In genomic region chr17:35252619-35253292, GRCm38 (mm10) we compare ENCODE assay signal across 27 mouse cellular contexts. TPM values are rescaled to one million over a fixed set of nuclear protein-coding genes. Genes with fewer than 3 reads are reported as not detected.
DNase-seq lines count a peak whose midpoint lies in the region; ATAC-seq lines count a peak whose summit lies in the region.
"Had no signal": no experiment of that assay in that cellular context is flagged by ENCODE, and none has a peak within 500 bp of the region (broad histone marks: within the 10 kb centered on the region; RNA-seq: fewer than 3 reads in every experiment).

No protein-coding gene starts in this region.

- DNase-seq in adrenal gland, adult 2 months: peak; percentile 41
- DNase-seq in adrenal gland, postnatal 36 days: no peak
- DNase-seq in heart, adult 11 months: peak; percentile 92
- no peak for DNase-seq in heart, adult 8-10 months (ENCODE audit: low spot score)
- peak; percentile 12 for DNase-seq in layer of hippocampus, adult 11-12 months (ENCODE audit: low spot score)
- DNase-seq in layer of hippocampus, adult 8-10 months (ENCODE audit: low spot score in 2 of 2): no peak
- peak; percentile 20 for DNase-seq in neural tube, embryonic 11.5 days (ENCODE audit: low spot score)
- DNase-seq in neural tube, embryonic 10.5 days (ENCODE audit: extremely low spot score, low spot score): no peak
- DNase-seq: gastrocnemius, postnatal 14 days; heart, adult 2 months; heart, postnatal 4 days; kidney, postnatal 10 days; liver, postnatal 0 days; retina, postnatal 1 day had no signal

- no peaks in the 10 kb centered on the region for H3K9me3 ChIP-seq in neural tube, embryonic 11.5 days (ENCODE audit: control insufficient read depth, low read length)
- H3K9me3 ChIP-seq: embryonic facial prominence, embryonic 12.5 days; forebrain, embryonic 13.5 days; G1E; heart, embryonic 15.5 days; limb, embryonic 10.5 days; midbrain, embryonic 12.5 days had no signal

- H3K27ac ChIP-seq in neural tube, embryonic 11.5 days (ENCODE audit: low read depth, low read length): no peak overlapping the region
- H3K27ac ChIP-seq: embryonic facial prominence, embryonic 12.5 days; forebrain, embryonic 13.5 days; heart, adult 2 months; heart, embryonic 15.5 days; layer of hippocampus, adult 2 months; left cerebral cortex, adult 2 months; limb, embryonic 10.5 days; macrophage; midbrain, embryonic 12.5 days had no signal

- H3K4me3 ChIP-seq in neural tube, embryonic 11.5 days (ENCODE audit: low read depth, low read length): no peak overlapping the region
- H3K4me3 ChIP-seq: embryonic facial prominence, embryonic 12.5 days; erythroblast, embryonic 14.5 days; forebrain, embryonic 13.5 days; heart, adult 2 months; heart, embryonic 15.5 days; layer of hippocampus, adult 2 months; left cerebral cortex, adult 2 months; limb, embryonic 10.5 days; midbrain, embryonic 12.5 days had no signal

- ATAC-seq in neural tube, embryonic 11.5 days (ENCODE audit: insufficient read depth, low FRiP score, low TSS enrichment): no peak
- ATAC-seq: CD4-positive, CD25-positive, alpha-beta regulatory T cell, adult 4 months; forebrain, embryonic 13.5 days; liver, postnatal 0 days had no signal

- no peaks in the 10 kb centered on the region for H3K27me3 ChIP-seq in neural tube, embryonic 11.5 days (ENCODE audit: control insufficient read depth, insufficient read depth, low read length)
- H3K27me3 ChIP-seq: embryonic facial prominence, embryonic 12.5 days; forebrain, embryonic 13.5 days; heart, embryonic 15.5 days had no signal

- H3K4me2 ChIP-seq in neural tube, embryonic 11.5 days (ENCODE audit: low read depth): no peak overlapping the region
- H3K4me2 ChIP-seq: embryonic facial prominence, embryonic 12.5 days; forebrain, embryonic 13.5 days; heart, embryonic 15.5 days; midbrain, embryonic 12.5 days had no signal

- WGBS in neural tube, embryonic 11.5 days: 90% methylated on average over 18 of the region's 18 CpGs

- H3K9ac ChIP-seq in neural tube, embryonic 11.5 days (ENCODE audit: low read length): no peak overlapping the region
- H3K9ac ChIP-seq: embryonic facial prominence, embryonic 12.5 days; forebrain, embryonic 13.5 days; heart, embryonic 15.5 days; liver, postnatal 0 days; midbrain, embryonic 12.5 days had no signal

- H3K4me1 ChIP-seq in neural tube, embryonic 11.5 days (ENCODE audit: control insufficient read depth, insufficient read depth, low read length): no peaks in the 10 kb centered on the region
- H3K4me1 ChIP-seq: embryonic facial prominence, embryonic 12.5 days; limb, embryonic 10.5 days had no signal

- peaks cover 31% of the 10 kb centered on the region for H3K36me3 ChIP-seq in neural tube, embryonic 11.5 days (ENCODE audit: control insufficient read depth, insufficient read depth, low read length)

RNA-seq across cellular contexts. Expression of gene H2-D1, which starts 9.8 kb away (rescaled TPM):
- total RNA-seq in adrenal gland, adult 2 months (2021): 100 to 1,000 TPM; 172 to 281 TPM
- 473 and 543 TPM in 2 replicates for polyA plus RNA-seq in adrenal gland, adult 2 months (2012; rRNA removed)
- 100 to 1,000 TPM; 170 to 266 TPM for total RNA-seq in adrenal gland, postnatal 36 days (2021)
- total RNA-seq in heart, adult 8-10 months (2022): 100 to 1,000 TPM; 108 to 169 (median 117) TPM
- 100 to 1,000 TPM in 2 of 4 experiments, 10 to 100 TPM in 2; 23.2 to 135 (median 64.4) TPM for total RNA-seq in layer of hippocampus, adult 8-10 months (2022)
- polyA plus RNA-seq in neural tube, embryonic 11.5 days (2014; fragmentation: Nextera tagmentation; extraction: Ambion mirVana): 47.9 and 56.5 TPM in 2 replicates

RNA-seq across cellular contexts. Expression of gene Ddx39b, which starts 11.2 kb away (rescaled TPM):
- 100 to 1,000 TPM; 192 to 200 TPM for total RNA-seq in adrenal gland, adult 2 months (2021)
- polyA plus RNA-seq in adrenal gland, adult 2 months (2012; rRNA removed): 164 and 180 TPM in 2 replicates
- 100 to 1,000 TPM; 199 to 225 TPM for total RNA-seq in adrenal gland, postnatal 36 days (2021)
- total RNA-seq in heart, adult 8-10 months (2022): 10 to 100 TPM; 76.7 to 92.1 (median 86.6) TPM
- 100 to 1,000 TPM; 216 to 231 (median 222) TPM for total RNA-seq in layer of hippocampus, adult 8-10 months (2022)
- 634 and 672 TPM in 2 replicates for polyA plus RNA-seq in neural tube, embryonic 11.5 days (2014; fragmentation: Nextera tagmentation; extraction: Ambion mirVana)

RNA-seq across cellular contexts. Expression of gene Nfkbil1, which starts 17.2 kb away (rescaled TPM):
- total RNA-seq in adrenal gland, adult 2 months (2021): 10 to 100 TPM; 14.1 to 19.4 TPM
- polyA plus RNA-seq in adrenal gland, adult 2 months (2012; rRNA removed): 52.3 and 57.6 TPM in 2 replicates
- 10 to 100 TPM; 15.5 to 20.1 TPM for total RNA-seq in adrenal gland, postnatal 36 days (2021)
- 1 to 10 TPM; 8.2 to 9.4 (median 8.5) TPM for total RNA-seq in heart, adult 8-10 months (2022)
- total RNA-seq in layer of hippocampus, adult 8-10 months (2022): 10 to 100 TPM; 12.9 to 16.4 (median 14.9) TPM
- polyA plus RNA-seq in neural tube, embryonic 11.5 days (2014; fragmentation: Nextera tagmentation; extraction: Ambion mirVana): 4.7 and 5.0 TPM in 2 replicates

RNA-seq across cellular contexts. Expression of gene Atp6v1g2, which starts 19.3 kb away (rescaled TPM):
- total RNA-seq in adrenal gland, adult 2 months (2021): 1 to 10 TPM; 5.6 to 5.7 TPM
- 7.2 and 8.5 TPM in 2 replicates for polyA plus RNA-seq in adrenal gland, adult 2 months (2012; rRNA removed)
- 1 to 10 TPM; 4.8 to 6.7 TPM for total RNA-seq in adrenal gland, postnatal 36 days (2021)
- 1 to 10 TPM; 1.7 to 3.6 (median 1.9) TPM for total RNA-seq in heart, adult 8-10 months (2022)
- 100 to 1,000 TPM; 592 to 630 (median 612) TPM for total RNA-seq in layer of hippocampus, adult 8-10 months (2022)
- polyA plus RNA-seq in neural tube, embryonic 11.5 days (2014; fragmentation: Nextera tagmentation; extraction: Ambion mirVana): 14.1 and 16.8 TPM in 2 replicates

RNA-seq across cellular contexts. Expression of gene Gm16181, which starts 32.1 kb away (rescaled TPM):
- not detected for total RNA-seq in adrenal gland, adult 2 months (2021)
- polyA plus RNA-seq in adrenal gland, adult 2 months (2012; rRNA removed): 0.31 and 1.3 TPM in 2 replicates
- total RNA-seq in adrenal gland, postnatal 36 days (2021): not detected
- total RNA-seq in heart, adult 8-10 months (2022): under 1 TPM in 1 of 4 experiments, not detected in 3; 0.72 TPM
- not detected for total RNA-seq in layer of hippocampus, adult 8-10 months (2022)
- 0.50 TPM in 1 of 2 replicates, not detected in the other for polyA plus RNA-seq in neural tube, embryonic 11.5 days (2014; fragmentation: Nextera tagmentation; extraction: Ambion mirVana)
- total RNA-seq: gastrocnemius, postnatal 14 days; heart, adult 2 months; layer of hippocampus, adult 2 months; left cerebral cortex, adult 2 months had no signal
- polyA plus RNA-seq: brain, embryonic 14.5 days; embryonic facial prominence, embryonic 12.5 days; erythroblast, embryonic 14.5 days; G1E; liver, adult 2 months; macrophage had no signal

Comparison
In these comparisons a context has a peak if more than half of its experiments do, and no peak if none do; other contexts are left out.
1. DNase-seq: peak in adrenal gland, adult 2 months (single experiment), heart, adult 11 months (single experiment), layer of hippocampus, adult 11-12 months (single experiment) and neural tube, embryonic 11.5 days (single experiment); none in adrenal gland, postnatal 36 days (0 of 2), heart, adult 8-10 months (single experiment), layer of hippocampus, adult 8-10 months (0 of 2) and neural tube, embryonic 10.5 days (single experiment).